In the genomic region with DNA sequence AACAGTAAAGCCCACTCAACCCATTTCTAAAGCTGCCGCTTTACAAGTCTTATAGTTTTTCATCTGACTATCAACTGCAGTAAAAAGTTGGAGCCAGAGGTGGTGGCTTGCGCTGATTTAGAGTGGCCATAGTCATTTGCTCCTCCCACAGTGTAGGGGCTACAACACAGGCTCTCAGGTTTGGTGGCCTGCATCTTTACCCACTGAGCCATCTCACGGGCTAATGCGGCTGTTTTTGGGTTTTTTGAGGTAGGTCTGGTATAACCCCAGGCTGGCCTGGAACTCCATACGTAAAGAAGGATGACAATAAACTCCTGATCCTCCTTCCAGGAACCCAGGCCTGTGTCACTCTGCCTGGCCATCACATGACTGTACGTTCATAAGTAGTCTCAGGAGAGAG, we compare ENCODE assay signal across 24 mouse cellular contexts.
"Had no signal": no experiment of that assay in that cellular context is flagged by ENCODE, and none has a peak within 500 bp of the region (broad histone marks: within the 10 kb centered on the region; RNA-seq: fewer than 3 reads in every experiment).

No protein-coding gene starts in this region.

- H3K9me3 ChIP-seq: heart, embryonic 13.5 days; heart, embryonic 15.5 days; hindbrain, embryonic 13.5 days; hindbrain, embryonic 15.5 days; kidney, embryonic 15.5 days; limb, embryonic 12.5 days; liver, embryonic 13.5 days had no signal

- H3K4me2 ChIP-seq: heart, embryonic 11.5 days had no signal

- H3K4me3 ChIP-seq: heart, embryonic 15.5 days; hindbrain, embryonic 13.5 days; limb, embryonic 12.5 days; liver, embryonic 13.5 days had no signal

- H3K9ac ChIP-seq: heart, embryonic 15.5 days; hindbrain, embryonic 13.5 days; hindbrain, embryonic 15.5 days; kidney, embryonic 15.5 days; limb, embryonic 12.5 days had no signal

- DNase-seq: gastrocnemius, postnatal 14 days; gastrocnemius, postnatal 36 days; heart, adult 18-20 months; heart, postnatal 14 days; heart, postnatal 36 days; kidney, adult 11 months; kidney, adult 2 months; kidney, adult 9 months; kidney, postnatal 14 days; kidney, postnatal 36 days; layer of hippocampus, adult 9-11 months; layer of hippocampus, postnatal 36 days; left cerebral cortex, postnatal 4 days; liver; liver, embryonic 13.5 days had no signal

- ATAC-seq: hindbrain, postnatal 0 days; intestine, embryonic 16.5 days had no signal

- H3K36me3 ChIP-seq: heart, embryonic 15.5 days; hindbrain, embryonic 13.5 days; hindbrain, embryonic 15.5 days; kidney, embryonic 15.5 days; liver, embryonic 13.5 days had no signal

- H3K27me3 ChIP-seq: heart, embryonic 13.5 days; heart, embryonic 15.5 days; hindbrain, embryonic 13.5 days; hindbrain, embryonic 15.5 days; kidney, embryonic 15.5 days; limb, embryonic 12.5 days; liver, embryonic 13.5 days had no signal
